Mouse (Mus musculus) neural tube, embryonic 10.5 days (tissue): ENCODE results near the gene Chaf1b.

Experiments
- DNase-seq: peaks from one replicate; pipeline ENCODE4 v3.0.0-alpha.2; 2017; ENCODE audit warnings: low spot score; ENCODE audit errors: extremely low spot score

The Chaf1b gene

DNA sequence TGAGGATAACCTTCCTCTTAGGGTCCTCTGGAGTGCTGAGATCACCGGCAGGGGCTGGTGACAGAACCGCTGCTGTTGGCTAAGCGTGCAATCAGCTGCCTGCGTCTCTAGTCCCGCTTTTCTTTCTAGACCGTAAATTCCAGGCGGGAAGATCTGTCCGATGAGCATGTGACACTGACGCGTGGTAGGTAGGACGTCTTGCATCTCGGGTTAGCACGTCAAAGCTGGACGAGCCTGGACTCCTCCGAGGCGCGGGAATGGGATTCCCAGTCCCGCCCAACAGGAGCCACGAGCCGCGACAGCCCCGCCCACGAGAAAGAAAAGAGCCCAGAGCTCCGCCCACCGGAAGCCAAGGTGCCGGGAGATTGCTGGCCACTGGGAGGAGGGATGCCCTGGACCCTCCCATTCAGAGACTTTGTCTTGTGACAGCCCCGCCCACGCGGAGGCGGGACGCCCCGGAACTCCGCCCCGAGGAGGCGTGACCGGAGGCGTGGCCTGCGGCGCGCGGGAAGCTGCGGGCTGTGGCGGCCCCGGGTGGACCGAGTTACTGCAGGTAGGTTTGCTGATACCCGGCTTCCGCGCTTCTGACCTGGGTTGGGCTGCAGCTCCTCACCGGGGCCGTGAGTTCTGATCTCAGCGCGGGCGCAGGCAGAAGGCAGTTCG, at the start of gene Chaf1b:
Chaf1b (plus strand) TSS at position 479 of the 663 bp plus-strand sequence.
- peak; percentile 100 for DNase-seq

DNA sequence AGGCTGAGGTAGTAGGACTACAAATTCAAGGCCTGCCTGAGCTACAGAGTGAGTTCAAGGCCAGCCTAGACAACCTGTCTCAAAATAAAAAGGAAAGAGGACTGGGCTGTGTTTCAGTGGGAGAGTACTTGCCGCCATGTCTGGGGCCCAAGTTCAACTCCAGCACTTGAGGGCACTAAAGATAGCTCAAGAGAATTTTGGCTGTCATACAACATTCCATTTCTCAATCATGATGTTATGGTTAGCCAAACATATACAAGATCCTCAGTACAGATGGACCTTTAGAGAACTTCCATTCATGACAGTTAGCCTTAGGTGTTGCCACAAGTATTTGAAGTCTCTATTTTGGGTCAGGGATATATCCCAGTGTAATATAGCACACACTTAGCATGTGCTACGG, 49.6 kb upstream of the Chaf1b start:
- no peak for DNase-seq

GRCm38 (mm10) chr16:93839049-93839448, 44.7 kb upstream of the Chaf1b start:
- DNase-seq = no peak

DNA sequence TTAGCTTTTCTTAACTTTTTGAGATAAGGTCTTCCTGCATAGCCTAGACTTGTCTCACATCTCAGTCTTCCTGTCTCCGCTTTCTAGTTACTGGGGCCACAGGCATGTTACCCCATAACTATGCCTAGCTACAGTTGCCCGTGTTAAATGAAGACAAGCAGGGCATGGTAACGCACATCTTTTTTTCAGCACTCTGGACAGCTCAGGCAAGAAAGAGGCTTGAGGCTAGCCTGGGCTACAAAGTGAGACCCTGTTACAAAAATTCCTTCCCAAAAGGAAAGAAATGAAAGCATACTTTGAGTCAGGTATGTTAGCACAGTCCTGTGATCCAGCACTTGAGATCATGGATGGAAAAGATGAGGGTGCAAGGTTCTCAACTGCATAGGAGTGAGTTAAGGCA, 33.2 kb upstream of the Chaf1b start:
- DNase-seq = no peak

GRCm38 (mm10) chr16:93859967-93860366, 23.7 kb upstream of the Chaf1b start:
- DNase-seq = no peak

DNA sequence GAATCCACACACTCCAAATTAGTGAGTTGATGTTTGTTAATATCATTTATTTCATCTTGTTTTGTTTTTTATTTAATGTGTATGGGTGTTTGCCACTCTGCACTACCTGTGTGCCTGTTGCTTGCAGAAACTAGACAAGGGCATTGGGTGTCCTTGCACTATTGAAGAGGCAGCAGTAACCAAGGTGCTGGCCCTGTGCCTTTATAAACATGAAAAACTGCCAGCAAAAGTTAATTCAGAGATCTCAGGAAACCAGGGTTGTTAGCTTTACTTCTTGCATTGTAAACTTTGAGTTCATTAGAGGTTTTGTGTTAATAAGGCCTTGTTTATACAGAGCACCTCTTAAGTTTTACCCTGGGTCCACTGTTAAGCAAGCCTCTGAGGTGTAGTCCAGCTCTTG, 23.0 kb upstream of the Chaf1b start:
- no peak for DNase-seq

GRCm38 (mm10) chr16:93874841-93875240, 8.9 kb upstream of the Chaf1b start:
- no peak for DNase-seq

GRCm38 (mm10) chr16:93877612-93878380, 5.9 kb upstream of the Chaf1b start:
- no peak for DNase-seq

DNA sequence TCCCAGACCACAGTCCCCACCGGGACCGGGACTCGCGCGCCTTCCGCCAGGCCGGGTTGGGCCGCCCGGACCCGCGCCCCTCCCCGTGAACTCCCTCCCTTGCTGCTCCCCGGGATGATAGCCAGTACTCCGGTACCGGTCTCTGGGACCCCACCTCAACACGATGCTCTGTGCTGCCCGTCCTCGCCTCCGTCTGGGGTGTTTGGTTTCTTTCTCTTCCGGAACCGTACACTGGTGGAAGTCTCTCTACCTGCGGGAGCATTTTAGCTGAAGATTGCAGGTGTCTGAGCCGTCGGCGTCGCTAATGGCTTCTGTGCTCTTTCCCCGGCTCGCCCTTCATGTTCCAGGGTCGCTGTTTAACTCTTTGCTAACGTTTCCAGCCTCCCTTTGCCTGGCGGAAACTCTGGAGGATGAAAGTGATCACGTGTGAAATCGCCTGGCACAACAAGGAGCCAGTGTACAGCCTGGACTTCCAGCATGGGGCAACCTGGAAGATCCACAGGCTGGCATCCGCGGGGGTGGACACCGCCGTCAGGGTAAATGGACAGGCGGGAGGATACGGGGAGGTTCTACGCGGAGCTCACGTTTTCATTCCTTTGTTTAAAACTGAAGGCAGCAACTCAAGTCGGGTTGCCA, 503 bp downstream of the Chaf1b start:
- peak; percentile 57 for DNase-seq

DNA sequence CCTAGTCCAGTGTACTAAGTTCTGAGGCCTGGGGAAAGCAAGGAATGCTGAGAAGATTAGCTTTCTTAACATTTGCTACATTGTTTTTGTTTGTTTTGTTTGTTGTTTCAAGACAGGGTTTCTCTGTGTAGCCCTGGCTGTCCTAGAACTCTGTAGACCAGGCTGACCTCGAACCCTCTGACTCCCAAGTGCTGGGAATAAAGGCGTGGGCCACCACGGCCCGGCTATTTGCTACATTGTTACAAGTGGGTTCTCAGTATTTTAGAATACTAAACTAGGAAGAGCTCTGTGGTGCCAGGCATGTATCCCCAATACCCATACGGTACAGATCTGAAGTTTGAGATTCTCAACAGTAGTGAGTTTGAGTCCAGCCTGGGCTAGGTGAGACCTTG, 1.0 kb downstream of the Chaf1b start:
- DNase-seq = no peak

GRCm38 (mm10) chr16:93888481-93888880, 4.8 kb downstream of the Chaf1b start:
- DNase-seq = no peak

GRCm38 (mm10) chr16:93890948-93891604, 7.4 kb downstream of the Chaf1b start:
- DNase-seq = no peak

GRCm38 (mm10) chr16:93893285-93893684, 9.6 kb downstream of the Chaf1b start:
- DNase-seq = no peak

GRCm38 (mm10) chr16:93903027-93903426, 19.3 kb downstream of the Chaf1b start:
- no peak for DNase-seq

DNA sequence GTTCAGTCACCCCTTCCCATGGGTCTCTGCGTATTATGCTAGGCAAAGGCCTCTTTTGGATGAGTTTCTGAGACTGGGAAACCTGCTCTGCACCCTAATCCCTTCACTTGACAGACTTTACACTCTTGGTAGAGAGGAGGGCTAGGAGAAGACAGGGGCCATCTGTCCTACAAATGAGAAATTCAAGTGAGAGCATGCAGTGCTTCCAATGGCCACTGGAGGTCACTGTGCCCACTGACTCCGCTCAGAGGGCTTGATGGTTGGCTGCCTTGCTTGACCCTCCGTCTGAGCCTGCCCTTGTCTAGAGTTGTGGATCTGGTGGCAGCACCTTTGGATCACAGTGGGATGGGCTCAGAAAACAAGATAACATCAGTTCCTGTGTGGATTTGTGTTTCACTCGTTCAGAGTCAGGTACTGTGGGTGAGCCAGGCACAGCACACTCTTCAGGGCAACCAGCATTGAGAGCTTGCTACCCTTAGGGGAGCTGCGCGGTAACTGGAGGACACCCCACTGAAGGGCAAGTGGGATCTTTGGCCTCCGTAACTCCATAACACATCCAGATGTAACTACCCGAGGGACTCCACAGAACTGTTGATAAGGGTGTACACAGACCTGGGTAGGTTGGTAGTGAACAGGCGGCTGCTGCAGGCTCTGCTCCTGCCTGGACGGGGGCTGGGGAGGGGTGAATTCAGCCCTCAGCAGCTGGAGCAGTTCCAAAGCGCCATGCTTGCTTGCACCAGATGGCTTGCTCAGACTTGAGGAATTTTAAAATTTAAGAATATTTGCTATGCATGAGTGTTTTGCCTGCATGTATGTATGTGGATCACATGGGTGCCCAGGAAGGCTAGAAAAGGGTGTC, 22.7 kb downstream of the Chaf1b start:
- DNase-seq = peak; percentile 73

GRCm38 (mm10) chr16:93907761-93908160, 24.1 kb downstream of the Chaf1b start:
- no peak for DNase-seq

GRCm38 (mm10) chr16:93908196-93908595, 24.5 kb downstream of the Chaf1b start:
- DNase-seq = no peak

GRCm38 (mm10) chr16:93909936-93910335, 26.2 kb downstream of the Chaf1b start:
- DNase-seq = no peak

GRCm38 (mm10) chr16:93910735-93911665, 27.3 kb downstream of the Chaf1b start:
- DNase-seq = no peak

DNA sequence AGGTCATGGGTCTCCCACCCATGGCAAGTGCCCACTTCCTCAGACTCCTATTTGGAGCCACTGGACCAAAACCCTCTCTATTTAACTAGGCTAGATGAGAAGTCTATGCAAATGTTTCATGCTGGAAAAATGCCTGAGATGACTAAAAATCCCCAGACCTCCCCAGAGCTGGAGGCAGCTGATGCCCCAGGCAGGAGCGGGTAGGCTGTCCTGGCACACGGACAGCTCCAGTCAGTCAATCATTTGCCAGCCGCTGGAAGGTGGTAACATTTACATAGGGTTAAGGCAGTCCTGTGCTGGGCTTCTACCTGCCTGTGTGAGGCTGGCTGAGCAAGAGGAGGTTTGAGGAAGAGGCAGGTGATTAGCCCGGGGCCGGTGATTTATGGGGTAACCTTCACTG, 28.5 kb downstream of the Chaf1b start:
- no peak for DNase-seq
